Mouse (Mus musculus) neural tube, embryonic 15.5 days (tissue): ENCODE measurements around the gene Ift20. TPM values are rescaled to one million over a fixed set of nuclear protein-coding genes. Genes with fewer than 3 reads are reported as not detected.

ENCODE experiments used
- ATAC-seq: fragments of 200-750 bp; cut with Nextera tagmentation; 2 replicates; pipeline ENCODE4 v1.8.0; 2017; ENCODE audit warnings: mild to moderate bottlenecking, moderate TSS enrichment, moderate library complexity; ENCODE audit not compliant: low FRiP score
- H3K27ac ChIP-seq: fragments of 300-500 bp; sonication (generic); replicated peaks from 2 replicates; pipeline ENCODE4 v1.5.1; 2015; ENCODE audit warnings: mild to moderate bottlenecking, inconsistent platforms
- H3K27me3 ChIP-seq: fragments of 300-500 bp; sonication (generic); replicated peaks from 2 replicates; pipeline ENCODE4 v1.6.1; 2015; ENCODE audit warnings: inconsistent platforms
- H3K36me3 ChIP-seq: fragments of 300-500 bp; sonication (generic); 2 replicates; pipeline ENCODE4 v1.6.1; 2015; ENCODE audit warnings: inconsistent platforms
- H3K4me1 ChIP-seq: fragments of 300-500 bp; sonication (generic); 2 replicates; pipeline ENCODE4 v1.6.1; 2015; ENCODE audit warnings: inconsistent platforms
- H3K4me2 ChIP-seq: fragments of 300-500 bp; sonication (generic); 2 replicates; pipeline ENCODE4 v1.6.1; 2015; ENCODE audit warnings: inconsistent platforms, mild to moderate bottlenecking, moderate library complexity
- H3K4me3 ChIP-seq: fragments of 300-500 bp; sonication (generic); replicated peaks from 2 replicates; pipeline ENCODE4 v1.5.1; 2015; ENCODE audit warnings: mild to moderate bottlenecking, inconsistent platforms
- H3K9ac ChIP-seq: fragments of 300-500 bp; sonication (generic); replicated peaks from 2 replicates; pipeline ENCODE4 v1.6.1; 2015; ENCODE audit warnings: mild to moderate bottlenecking, inconsistent platforms
- H3K9me3 ChIP-seq: fragments of 300-500 bp; sonication (generic); replicated peaks from 2 replicates; pipeline ENCODE4 v1.6.1; 2016; ENCODE audit warnings: inconsistent platforms
- WGBS: fragments of 180-500 bp; shearing (Covaris S2); methylation state at CpG from one replicate; pipeline ENCODE4 v1.1.7; 2015; ENCODE audit warnings: mixed read lengths; 5-methylcytosine and 5-hydroxymethylcytosine counted together
- polyA plus RNA-seq: library from polyadenylated mRNA; unstranded; fragments of >200 nt; fragmentation: Nextera tagmentation; extraction: Ambion mirVana; gene quantifications from 2 replicates; pipeline ENCODE4 v1.2.1, GENCODE M21; 2015

Gene Ift20
- polyA plus RNA-seq, 1 experiment from 2014 or later: 120 TPM

GRCm38 (mm10) chr11:78502909-78503650, 33.1 kb upstream of the Ift20 start, which contains the start of gene Sebox:
Gene Sebox, plus strand, starts transcription at chr11:78503447.
- H3K9ac ChIP-seq: no peak within 1 kb of the TSS

GRCm38 (mm10) chr11:78505430-78505829, 30.7 kb upstream of the Ift20 start:
- Histone ChIP-seq H3K36me3 (peaks cover 41% of the 10 kb centered on the region), H3K9me3 (no peaks in the 10 kb centered on the region), H3K9ac (no peak overlapping the region), H3K27ac (no peak overlapping the region), H3K4me1 (no peaks in the 10 kb centered on the region), H3K4me3 (no peak overlapping the region), H3K27me3 (peaks cover 6% of the 10 kb centered on the region; the same call in 1 of the 2 replicates), H3K4me2 (no peak overlapping the region)
- ATAC-seq: no peak
- 87% methylated on average over 3 of the region's 3 CpGs for WGBS

More at GRCm38 (mm10) chr11:78502909-78503650, 33.1 kb upstream of the Ift20 start, which contains the start of gene Sebox:
- H3K36me3 ChIP-seq: peaks cover 27% of the 10 kb centered on the region
- H3K27me3 ChIP-seq: peaks cover 19% of the 10 kb centered on the region
- H3K9me3 ChIP-seq: no peaks in the 10 kb centered on the region
- peaks cover 4% of the 10 kb centered on the region for H3K4me1 ChIP-seq
- 66% methylated on average over 7 of the region's 7 CpGs for WGBS
- H3K27ac ChIP-seq: no peak within 1 kb of the TSS
- no peak within 1 kb of the TSS for H3K4me2 ChIP-seq
- H3K4me3 ChIP-seq: no peak within 1 kb of the TSS
- no peak for ATAC-seq

- Histone ChIP-seq H3K4me1 (peaks cover 18% of the 10 kb centered on the region), H3K36me3 (peaks cover 44% of the 10 kb centered on the region), H3K4me2 (no peak overlapping the region), H3K27me3 (no peaks in the 10 kb centered on the region), H3K9me3 (no peaks in the 10 kb centered on the region), H3K27ac (no peak overlapping the region), H3K4me3 (no peak overlapping the region), H3K9ac (no peak overlapping the region)
- ATAC-seq: no peak
- 88% methylated on average over 5 of the region's 5 CpGs for WGBS
Measured at GRCm38 (mm10) chr11:78509148-78509547, 27.0 kb upstream of the Ift20 start.

DNA sequence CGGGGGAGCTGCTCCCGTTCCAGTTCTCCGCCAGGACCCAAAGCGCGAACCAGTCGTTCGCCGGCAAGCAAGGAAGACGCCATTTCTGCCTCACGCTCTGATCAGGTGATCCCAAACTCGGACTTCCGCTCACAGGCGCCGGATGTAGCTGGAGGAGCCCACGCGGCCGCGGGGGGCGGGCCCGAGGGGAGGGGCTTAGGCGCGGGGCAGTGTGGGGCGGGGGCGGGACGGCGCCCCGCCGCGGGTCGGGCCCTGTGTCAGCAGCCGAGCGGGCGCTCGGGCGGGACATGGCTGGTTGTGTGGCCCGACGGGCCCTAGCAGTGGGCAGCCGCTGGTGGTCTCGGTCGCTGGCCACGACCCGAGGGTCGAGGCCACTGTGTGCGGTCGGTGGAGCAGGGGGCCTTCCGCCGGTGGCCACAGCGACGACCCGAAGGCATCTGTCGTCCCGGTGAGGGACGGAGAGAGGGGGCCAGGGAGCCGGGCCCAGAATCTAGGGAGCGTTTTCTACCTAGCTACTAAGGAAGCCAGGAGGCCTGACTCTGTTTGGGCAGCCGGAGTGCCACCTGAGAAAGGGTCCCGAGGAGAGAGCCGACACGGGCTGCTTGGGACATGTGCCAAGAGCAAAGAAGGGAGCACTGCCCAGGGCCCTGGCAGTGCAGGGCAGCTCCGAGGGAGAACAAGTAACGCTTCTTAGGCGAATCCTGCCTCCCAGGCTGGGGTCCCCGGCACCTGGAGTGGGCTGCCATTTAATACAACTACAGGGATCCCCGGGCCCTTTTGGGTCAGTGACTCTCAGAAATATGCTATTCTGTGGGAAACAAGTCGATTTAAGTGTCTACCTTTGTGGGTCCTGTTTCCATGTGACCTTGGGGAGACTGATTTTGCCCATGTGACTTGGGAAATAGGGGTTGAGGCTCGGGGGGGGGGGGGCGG, 23.9 kb upstream of the Ift20 start, which contains the start of the genes Tmem199 and Poldip2:
TSS of gene Tmem199 (minus strand) at position 148 of the 933 bp plus-strand sequence.
TSS of gene Poldip2 (plus strand) at position 169 of the 933 bp plus-strand sequence.
- ATAC-seq: peak; percentile 95
- under 1% methylated on average over 63 of the region's 67 CpGs for whole genome bisulfite sequencing

GRCm38 (mm10) chr11:78513106-78513790, 22.9 kb upstream of the Ift20 start:
- Histone ChIP-seq H3K4me1 (peaks cover 23% of the 10 kb centered on the region), H3K4me2 (peak overlapping the region; percentile 93), H3K9me3 (no peaks in the 10 kb centered on the region), H3K9ac (peak overlapping the region; percentile 99), H3K27me3 (no peaks in the 10 kb centered on the region), H3K27ac (no peak overlapping the region), H3K4me3 (peak overlapping the region; percentile 79), H3K36me3 (peaks cover 50% of the 10 kb centered on the region)
- WGBS: 74% methylated on average over 3 of the region's 3 CpGs
- ATAC-seq: no peak

More for the DNA sequence above, 23.9 kb upstream of the Ift20 start, which contains the start of the genes Tmem199 and Poldip2:
- Histone ChIP-seq H3K9ac (peak within 1 kb of the TSS; percentile 99), H3K27ac (peak within 1 kb of the TSS; percentile 88), H3K4me1 (peaks cover 23% of the 10 kb centered on the region), H3K4me3 (peak within 1 kb of the TSS; percentile 79), H3K4me2 (peak within 1 kb of the TSS; percentile 93), H3K9me3 (no peaks in the 10 kb centered on the region), H3K27me3 (no peaks in the 10 kb centered on the region), H3K36me3 (peaks cover 52% of the 10 kb centered on the region)

DNA sequence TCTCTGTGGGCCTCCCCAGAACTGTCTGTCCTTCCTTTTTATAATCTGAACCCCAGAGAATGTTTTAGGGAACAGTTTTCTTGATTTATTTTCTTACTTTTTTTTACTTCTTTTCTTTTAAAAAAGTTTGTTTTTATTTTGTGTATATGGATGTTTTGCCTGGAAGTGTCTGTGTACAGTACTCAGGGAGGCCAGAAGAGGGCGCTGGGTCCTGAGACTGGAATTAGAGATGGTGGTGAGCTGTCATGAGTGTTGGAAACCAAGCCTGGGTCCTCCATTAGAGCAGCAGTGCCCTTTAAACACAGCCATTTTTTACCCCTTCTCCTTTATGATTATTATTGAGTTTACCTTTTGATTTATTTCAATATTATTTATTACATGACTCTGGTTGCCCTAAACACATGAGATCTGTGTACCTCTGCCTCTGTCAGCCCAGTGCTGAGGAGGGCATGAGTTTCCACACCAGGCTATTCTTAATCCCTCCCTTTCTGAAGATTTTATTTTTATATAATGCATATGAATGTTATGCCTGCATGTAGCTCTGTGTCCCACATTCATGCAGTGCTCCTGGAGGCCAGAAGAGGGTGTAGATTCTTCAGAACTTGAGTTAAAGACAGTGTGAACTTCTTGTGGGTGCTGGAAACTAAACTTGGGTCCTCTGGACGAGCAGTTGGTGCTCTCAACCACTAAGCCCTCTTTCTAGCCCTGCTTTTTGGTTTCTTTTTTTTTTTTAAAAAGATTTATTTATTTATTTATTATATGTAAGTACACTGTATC, 20.4 kb upstream of the Ift20 start:
- ATAC-seq: no peak
- Histone ChIP-seq H3K27ac (no peak overlapping the region), H3K9me3 (no peaks in the 10 kb centered on the region), H3K4me2 (no peak overlapping the region), H3K4me1 (peaks cover 23% of the 10 kb centered on the region), H3K9ac (no peak overlapping the region), H3K27me3 (no peaks in the 10 kb centered on the region), H3K36me3 (peaks cover 63% of the 10 kb centered on the region), H3K4me3 (no peak overlapping the region)
- WGBS: 77% methylated on average over 2 of the region's 2 CpGs

DNA sequence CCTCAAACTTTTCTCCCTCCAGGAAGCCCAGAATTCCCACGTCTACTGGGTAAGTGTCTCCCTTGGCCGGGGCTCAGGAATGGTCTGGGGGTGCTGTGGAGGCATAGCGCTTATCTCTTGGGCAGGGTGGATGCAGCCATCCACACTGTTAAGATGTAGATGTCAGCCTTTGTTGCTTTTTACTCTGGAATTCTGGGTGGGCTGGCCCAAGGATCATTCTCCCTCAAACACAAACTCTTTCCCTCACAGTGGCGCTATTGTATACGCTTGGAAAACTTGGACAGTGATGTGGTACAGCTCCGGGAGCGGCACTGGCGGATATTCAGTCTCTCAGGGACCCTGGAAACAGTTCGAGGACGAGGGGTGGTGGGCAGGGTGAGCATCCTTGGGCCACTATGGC, 17.2 kb upstream of the Ift20 start:
- no peak for ATAC-seq
- peaks cover 5% of the 10 kb centered on the region; the same call in 1 of the 2 replicates for H3K4me1 ChIP-seq
- H3K27me3 ChIP-seq: no peaks in the 10 kb centered on the region
- no peak overlapping the region for H3K27ac ChIP-seq
- no peak overlapping the region for H3K4me3 ChIP-seq
- H3K9me3 ChIP-seq: no peaks in the 10 kb centered on the region
- H3K4me2 ChIP-seq: no peak overlapping the region
- peaks cover 93% of the 10 kb centered on the region for H3K36me3 ChIP-seq
- 91% methylated on average over 10 of the region's 10 CpGs for WGBS
- H3K9ac ChIP-seq: no peak overlapping the region

- Histone ChIP-seq H3K9me3 (no peaks in the 10 kb centered on the region), H3K27me3 (no peaks in the 10 kb centered on the region), H3K4me1 (no peaks in the 10 kb centered on the region), H3K9ac (no peak overlapping the region), H3K36me3 (peaks cover 93% of the 10 kb centered on the region), H3K27ac (0 out of 2 replicates have a peak overlapping the region, but pooled peaks have one; percentile 54), H3K4me3 (no peak overlapping the region), H3K4me2 (no peak overlapping the region)
- 88% methylated on average over 3 of the region's 3 CpGs for WGBS
- no peak for ATAC-seq
Measured at GRCm38 (mm10) chr11:78521880-78522279, 14.3 kb upstream of the Ift20 start.

DNA sequence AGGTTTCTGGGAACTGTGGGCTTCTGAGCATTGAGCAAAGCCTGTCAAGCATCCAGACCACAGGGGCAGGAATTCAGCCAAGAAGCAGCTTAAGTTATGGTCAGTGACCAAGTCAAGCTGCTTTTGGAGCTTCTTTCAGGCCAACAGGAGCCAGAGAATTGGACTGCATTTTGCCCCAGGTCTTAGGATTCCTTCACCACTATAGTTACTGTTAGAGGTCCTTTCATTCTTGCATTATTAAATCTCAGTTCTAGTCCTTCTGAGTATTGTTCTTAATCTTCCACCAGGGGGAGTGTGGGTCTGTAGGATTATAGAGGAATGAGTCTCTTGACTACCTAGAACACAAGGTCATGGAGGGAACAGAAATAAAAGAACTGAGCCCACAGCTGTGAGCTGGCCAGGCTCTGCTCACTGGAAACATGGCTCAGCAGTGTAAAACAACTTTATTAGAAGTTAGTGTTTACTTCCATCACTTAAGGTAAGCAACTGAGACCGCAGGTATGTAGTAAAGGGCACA, 13.6 kb upstream of the Ift20 start:
- Histone ChIP-seq H3K4me1 (no peaks in the 10 kb centered on the region), H3K9me3 (no peaks in the 10 kb centered on the region), H3K36me3 (peaks cover 98% of the 10 kb centered on the region), H3K27me3 (no peaks in the 10 kb centered on the region), H3K27ac (peak overlapping the region; percentile 54), H3K4me3 (no peak overlapping the region), H3K4me2 (no peak overlapping the region), H3K9ac (no peak overlapping the region)
- 100% methylated on average over 1 of the region's 1 CpGs for WGBS
- no peak for ATAC-seq

- ATAC-seq: no peak
- Histone ChIP-seq H3K36me3 (peaks cover 99% of the 10 kb centered on the region), H3K27ac (peak overlapping the region; percentile 54), H3K27me3 (no peaks in the 10 kb centered on the region), H3K4me3 (no peak overlapping the region), H3K4me1 (no peaks in the 10 kb centered on the region), H3K9me3 (no peaks in the 10 kb centered on the region), H3K9ac (no peak overlapping the region), H3K4me2 (no peak overlapping the region)
- WGBS: 80% methylated on average over 9 of the region's 9 CpGs
Measured at GRCm38 (mm10) chr11:78523241-78523955, 12.8 kb upstream of the Ift20 start.
